Mouse (Mus musculus) limb, embryonic 11.5 days (tissue): ENCODE measurements around the gene Bbs1. TPM values are rescaled to one million over a fixed set of nuclear protein-coding genes. Genes with fewer than 3 reads are reported as not detected.

Source experiments
- ATAC-seq: fragments of 200-750 bp; cut with Nextera tagmentation; 2 replicates; pipeline ENCODE4 v1.8.0; 2017; ENCODE audit warnings: low read depth; ENCODE audit not compliant: insufficient number of reproducible peaks, low FRiP score, low TSS enrichment
- DNase-seq: peaks from one replicate; pipeline ENCODE4 v3.0.0-alpha.2; 2015; ENCODE audit warnings: low spot score
- H3K27ac ChIP-seq: fragments of 300-500 bp; sonication (generic); replicated peaks from 2 replicates; pipeline ENCODE4 v1.5.1; 2014; ENCODE audit warnings: low read depth, mild to moderate bottlenecking, low read length
- H3K27me3 ChIP-seq: fragments of 300-500 bp; sonication (generic); 2 replicates; pipeline ENCODE4 v1.6.1; 2014; ENCODE audit warnings: mild to moderate bottlenecking, low read length, mixed read lengths; ENCODE audit not compliant: control insufficient read depth, insufficient read depth
- H3K36me3 ChIP-seq: fragments of 300-500 bp; sonication (generic); 2 replicates; pipeline ENCODE4 v1.6.1; 2014; ENCODE audit warnings: mild to moderate bottlenecking, low read length, moderate library complexity, mixed read lengths; ENCODE audit not compliant: control insufficient read depth, insufficient read depth
- H3K4me1 ChIP-seq: fragments of 300-500 bp; sonication (generic); 2 replicates; pipeline ENCODE4 v1.6.1; 2014; ENCODE audit warnings: low read length, mixed read lengths; ENCODE audit not compliant: control insufficient read depth, insufficient read depth
- H3K4me2 ChIP-seq: fragments of 300-500 bp; sonication (generic); 2 replicates; pipeline ENCODE4 v1.6.1; 2014; ENCODE audit warnings: low read depth, mild to moderate bottlenecking, moderate library complexity; ENCODE audit not compliant: severe bottlenecking
- H3K4me3 ChIP-seq: fragments of 300-500 bp; sonication (generic); 2 replicates; pipeline ENCODE4 v1.5.1; 2014; ENCODE audit warnings: low read depth, low read length
- H3K9ac ChIP-seq: fragments of 300-500 bp; sonication (generic); 2 replicates; pipeline ENCODE4 v1.6.1; 2014; ENCODE audit warnings: mild to moderate bottlenecking, low read length
- H3K9me3 ChIP-seq: fragments of 300-500 bp; sonication (generic); 2 replicates; pipeline ENCODE4 v1.6.1; 2016; ENCODE audit warnings: low read length; ENCODE audit not compliant: control insufficient read depth
- WGBS: fragments of 180-500 bp; shearing (Covaris S2); extraction: QIAGEN DNeasy Blood & Tissue Kit; methylation state at CpG from one replicate; pipeline ENCODE4 v1.1.7; 2014; 5-methylcytosine and 5-hydroxymethylcytosine counted together
- polyA plus RNA-seq: library from polyadenylated mRNA; unstranded; fragments of >200 nt; fragmentation: Nextera tagmentation; extraction: Ambion mirVana; gene quantifications from 2 replicates; pipeline ENCODE4 v1.2.1, GENCODE M21; 2014

Bbs1 gene
- polyA plus RNA-seq, 1 experiment from 2014 or later: 4.3 TPM

DNA sequence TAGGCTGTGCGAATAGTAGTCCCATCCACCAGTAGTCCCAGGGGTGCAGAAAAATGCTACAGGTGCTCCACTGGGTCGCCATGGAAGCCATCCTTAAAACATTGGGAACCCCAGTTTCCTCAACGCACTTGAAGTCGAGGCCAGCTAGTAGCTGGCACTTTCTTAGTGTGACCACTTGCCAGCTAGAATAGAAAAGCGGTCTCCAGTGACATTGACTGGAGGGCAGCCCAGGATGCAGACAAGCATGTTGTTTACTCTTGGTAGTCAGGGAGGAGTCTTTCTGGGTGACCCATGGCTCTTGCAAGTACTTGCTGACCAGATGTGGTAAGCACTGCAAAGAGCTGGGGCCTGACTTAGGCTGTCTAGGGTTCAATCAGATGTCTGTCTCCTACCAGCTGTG, 22.4 kb upstream of the Bbs1 start:
- 70% methylated on average over 5 of the region's 5 CpGs for WGBS
- peak overlapping the region; percentile 50 for H3K4me3 ChIP-seq
- DNase-seq (peak; percentile 43), ATAC-seq (peak; percentile 24; the same call in 1 of the 2 replicates)
- H3K4me2 ChIP-seq: peak overlapping the region; percentile 63
- H3K36me3 ChIP-seq: peaks cover 7% of the 10 kb centered on the region
- peaks cover 7% of the 10 kb centered on the region for H3K4me1 ChIP-seq
- H3K9me3 ChIP-seq: no peaks in the 10 kb centered on the region
- H3K27ac ChIP-seq: no peak overlapping the region; the same call in 1 of the 2 replicates
- H3K9ac ChIP-seq: peak overlapping the region; percentile 49
- H3K27me3 ChIP-seq: no peaks in the 10 kb centered on the region

- Histone ChIP-seq H3K4me2 (peak within 1 kb of the TSS; percentile 63), H3K4me1 (peaks cover 7% of the 10 kb centered on the region), H3K9ac (peak within 1 kb of the TSS; percentile 49), H3K27ac (no peak within 1 kb of the TSS; the same call in 1 of the 2 replicates), H3K27me3 (no peaks in the 10 kb centered on the region), H3K9me3 (no peaks in the 10 kb centered on the region), H3K36me3 (peaks cover 7% of the 10 kb centered on the region), H3K4me3 (peak within 1 kb of the TSS; percentile 50)
- under 1% methylated on average over 32 of the region's 32 CpGs for WGBS
- ATAC-seq (peak; percentile 96), DNase-seq (peak; percentile 100)
These were observed 21.6 kb upstream of the Bbs1 start, which contains the start of gene Dpp3 for GRCm38 (mm10) chr19:4927904-4928531. Gene Dpp3, minus strand, starts transcription at chr19:4928287.

- Histone ChIP-seq H3K9ac (no peak overlapping the region), H3K4me3 (no peak overlapping the region), H3K9me3 (no peaks in the 10 kb centered on the region), H3K27ac (no peak overlapping the region), H3K4me1 (peaks cover 7% of the 10 kb centered on the region), H3K27me3 (no peaks in the 10 kb centered on the region), H3K36me3 (peaks cover 16% of the 10 kb centered on the region), H3K4me2 (no peak overlapping the region)
- DNase-seq: no peak
- no peak for ATAC-seq
- 95% methylated on average over 11 of the region's 11 CpGs for WGBS
These were observed 18.9 kb upstream of the Bbs1 start for GRCm38 (mm10) chr19:4925121-4925860.

DNA sequence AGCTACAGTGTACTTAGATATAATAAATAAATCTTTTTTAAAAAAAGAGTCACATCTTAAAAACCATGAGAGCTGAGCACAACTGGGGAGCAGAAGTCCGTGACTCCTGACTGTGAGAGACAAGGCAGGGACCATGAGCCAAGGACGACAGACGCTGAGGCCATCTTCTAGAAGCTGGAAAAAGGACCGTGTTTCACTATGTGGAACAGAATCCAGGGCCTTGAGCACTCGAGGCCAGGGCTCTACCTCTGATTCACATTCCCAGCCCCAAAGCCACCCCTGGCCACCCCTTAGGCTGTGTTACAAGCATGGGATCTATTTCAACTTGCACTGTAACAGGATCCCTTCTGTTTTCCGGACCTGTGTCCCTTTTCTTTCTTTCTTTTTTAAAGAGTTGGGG, 13.2 kb upstream of the Bbs1 start:
- no peak for ATAC-seq
- WGBS: 94% methylated on average over 6 of the region's 6 CpGs
- H3K4me2 ChIP-seq: no peak overlapping the region
- H3K36me3 ChIP-seq: peaks cover 36% of the 10 kb centered on the region
- no peak for DNase-seq
- H3K4me1 ChIP-seq: no peaks in the 10 kb centered on the region
- no peaks in the 10 kb centered on the region for H3K9me3 ChIP-seq
- no peak overlapping the region for H3K27ac ChIP-seq
- H3K27me3 ChIP-seq: no peaks in the 10 kb centered on the region
- H3K4me3 ChIP-seq: no peak overlapping the region
- H3K9ac ChIP-seq: no peak overlapping the region

DNA sequence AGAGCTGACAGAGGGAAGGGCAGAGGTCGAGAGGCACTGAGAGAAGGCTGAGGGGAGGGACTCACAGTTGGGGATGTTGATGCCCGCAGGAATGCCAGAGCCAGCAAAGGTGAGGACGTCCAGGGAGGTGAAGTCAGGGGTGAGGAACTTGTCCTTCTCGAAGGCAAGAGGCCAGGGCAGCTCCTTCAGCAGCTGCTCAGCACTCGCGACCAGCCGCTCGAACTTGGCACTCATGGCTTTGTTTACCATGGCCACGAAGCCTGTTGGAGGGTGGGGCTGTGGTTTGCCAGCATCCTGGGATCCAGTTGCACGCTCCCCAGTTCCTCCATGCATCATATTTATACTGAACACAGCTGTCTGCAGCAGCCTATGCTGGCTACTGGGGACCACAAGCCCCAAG, 10.4 kb upstream of the Bbs1 start:
- H3K9me3 ChIP-seq: no peaks in the 10 kb centered on the region
- DNase-seq: no peak
- no peak for ATAC-seq

GRCm38 (mm10) chr19:4915924-4916603, 9.6 kb upstream of the Bbs1 start:
- no peak overlapping the region for H3K27ac ChIP-seq
- no peaks in the 10 kb centered on the region for H3K4me1 ChIP-seq
- no peak overlapping the region for H3K9ac ChIP-seq
- DNase-seq (no peak), ATAC-seq (no peak)
- H3K27me3 ChIP-seq: no peaks in the 10 kb centered on the region
- H3K4me2 ChIP-seq: no peak overlapping the region
- H3K9me3 ChIP-seq: no peaks in the 10 kb centered on the region
- WGBS: 90% methylated on average over 15 of the region's 15 CpGs
- peaks cover 43% of the 10 kb centered on the region for H3K36me3 ChIP-seq
- H3K4me3 ChIP-seq: no peak overlapping the region

More for the DNA sequence above, 10.4 kb upstream of the Bbs1 start:
- 93% methylated on average over 10 of the region's 10 CpGs for WGBS
- peaks cover 45% of the 10 kb centered on the region for H3K36me3 ChIP-seq
- H3K27me3 ChIP-seq: no peaks in the 10 kb centered on the region
- H3K4me1 ChIP-seq: no peaks in the 10 kb centered on the region
- H3K4me3 ChIP-seq: no peak overlapping the region
- no peak overlapping the region for H3K4me2 ChIP-seq
- H3K27ac ChIP-seq: no peak overlapping the region
- no peak overlapping the region for H3K9ac ChIP-seq

GRCm38 (mm10) chr19:4909376-4909775, 2.9 kb upstream of the Bbs1 start:
- Histone ChIP-seq H3K4me3 (no peak overlapping the region), H3K9me3 (no peaks in the 10 kb centered on the region), H3K27me3 (no peaks in the 10 kb centered on the region), H3K4me2 (no peak overlapping the region), H3K36me3 (peaks cover 12% of the 10 kb centered on the region), H3K4me1 (no peaks in the 10 kb centered on the region), H3K27ac (no peak overlapping the region), H3K9ac (no peak overlapping the region)
- DNase-seq (no peak), ATAC-seq (no peak)
- 90% methylated on average over 7 of the region's 7 CpGs for WGBS

GRCm38 (mm10) chr19:4908107-4908506, 1.7 kb upstream of the Bbs1 start:
- 86% methylated on average over 4 of the region's 4 CpGs for WGBS
- H3K9me3 ChIP-seq: no peaks in the 10 kb centered on the region
- H3K27ac ChIP-seq: no peak overlapping the region
- ATAC-seq: no peak
- H3K4me1 ChIP-seq: no peaks in the 10 kb centered on the region
- no peak overlapping the region for H3K4me3 ChIP-seq
- no peak overlapping the region for H3K4me2 ChIP-seq
- DNase-seq: peak; percentile 53
- peaks cover 7% of the 10 kb centered on the region for H3K36me3 ChIP-seq
- H3K27me3 ChIP-seq: no peaks in the 10 kb centered on the region
- no peak overlapping the region for H3K9ac ChIP-seq
